Mouse (Mus musculus) spleen, adult 2 months (tissue): ENCODE results near the gene Rad9a. TPM values are rescaled to one million over a fixed set of nuclear protein-coding genes. Genes with fewer than 3 reads are reported as not detected.

Source experiments
- DNase-seq, 2 experiments: peaks; one replicate each; pipeline versions ENCODE4 v3.0.0 to v3.0.0-alpha.2; 2012 to 2021; ENCODE audit warnings: low spot score in 2 of 2, low read depth in 1 of 2
- H3K27ac ChIP-seq: fragments of 200-500 bp; 2 replicates; pipeline ENCODE4 v1.5.1; 2012; ENCODE audit warnings: low read length, inconsistent platforms; ENCODE audit not compliant: insufficient read depth
- H3K27me3 ChIP-seq: fragments of 200-500 bp; 2 replicates; pipeline ENCODE4 v1.6.1; 2012; ENCODE audit warnings: mild to moderate bottlenecking, moderate library complexity, low read length, inconsistent platforms; ENCODE audit not compliant: control insufficient read depth, insufficient read depth
- H3K36me3 ChIP-seq: fragments of 200-500 bp; 2 replicates; pipeline ENCODE4 v1.6.1; 2012; ENCODE audit warnings: mild to moderate bottlenecking, low read length, inconsistent platforms; ENCODE audit not compliant: control insufficient read depth, insufficient read depth
- H3K4me1 ChIP-seq: fragments of 200-500 bp; 2 replicates; pipeline ENCODE4 v1.6.1; 2011; ENCODE audit warnings: inconsistent platforms; ENCODE audit not compliant: control insufficient read depth, insufficient read depth, insufficient read length
- H3K4me3 ChIP-seq: fragments of 200-500 bp; 2 replicates; pipeline ENCODE4 v1.5.1; 2011; ENCODE audit warnings: mild to moderate bottlenecking, inconsistent platforms; ENCODE audit not compliant: insufficient read depth, insufficient read length; ENCODE audit errors: extremely low read depth
- CTCF ChIP-seq: fragments of 200-500 bp; IDR thresholded peaks from 2 replicates; pipeline ENCODE4 v1.5.1; 2011; ENCODE audit warnings: mild to moderate bottlenecking, inconsistent platforms; ENCODE audit not compliant: insufficient read depth, insufficient read length, insufficient replicate concordance; ENCODE audit errors: extremely low read depth
- POLR2A ChIP-seq: fragments of 200-500 bp; IDR thresholded peaks from 2 replicates; pipeline ENCODE4 v1.6.1; 2011; ENCODE audit warnings: low read depth, low read length, inconsistent platforms
- WGBS: fragments of 180-500 bp; shearing (Covaris S2); methylation state at CpG from one replicate; pipeline ENCODE4 v1.1.7; 2018; 5-methylcytosine and 5-hydroxymethylcytosine counted together
- polyA plus RNA-seq: library from polyadenylated mRNA; depleted of rRNA; stranded (reverse); fragments of >200 nt; gene quantifications from 2 replicates; pipeline ENCODE4 v1.2.3, GENCODE M21; 2012; rRNA removed

The Rad9a gene
- polyA plus RNA-seq, 1 experiment: 53.1 TPM

DNA sequence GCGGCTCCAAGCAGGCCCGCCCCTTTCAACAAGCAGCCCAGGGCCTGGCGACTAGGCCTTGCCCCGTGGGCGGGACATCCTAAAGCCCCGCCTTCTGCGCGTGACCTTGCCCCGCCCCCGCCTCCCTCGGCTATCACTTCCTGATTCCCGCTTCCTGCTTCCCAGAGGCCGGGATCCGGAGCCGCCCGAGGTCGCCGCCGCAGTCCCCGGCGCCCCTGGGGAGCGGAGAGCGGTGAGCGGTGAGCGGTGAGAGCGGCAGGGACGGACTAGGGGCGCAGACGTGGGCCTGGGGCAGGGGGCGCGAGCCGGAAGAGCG, 53.0 kb downstream of the Rad9a start, which contains the start of gene Coro1b:
Coro1b (plus strand) TSS at position 129 of the 316 bp plus-strand sequence.
- 1% methylated on average over 32 of the region's 33 CpGs for WGBS
- peak; percentile 76 to 92 for DNase-seq

DNA sequence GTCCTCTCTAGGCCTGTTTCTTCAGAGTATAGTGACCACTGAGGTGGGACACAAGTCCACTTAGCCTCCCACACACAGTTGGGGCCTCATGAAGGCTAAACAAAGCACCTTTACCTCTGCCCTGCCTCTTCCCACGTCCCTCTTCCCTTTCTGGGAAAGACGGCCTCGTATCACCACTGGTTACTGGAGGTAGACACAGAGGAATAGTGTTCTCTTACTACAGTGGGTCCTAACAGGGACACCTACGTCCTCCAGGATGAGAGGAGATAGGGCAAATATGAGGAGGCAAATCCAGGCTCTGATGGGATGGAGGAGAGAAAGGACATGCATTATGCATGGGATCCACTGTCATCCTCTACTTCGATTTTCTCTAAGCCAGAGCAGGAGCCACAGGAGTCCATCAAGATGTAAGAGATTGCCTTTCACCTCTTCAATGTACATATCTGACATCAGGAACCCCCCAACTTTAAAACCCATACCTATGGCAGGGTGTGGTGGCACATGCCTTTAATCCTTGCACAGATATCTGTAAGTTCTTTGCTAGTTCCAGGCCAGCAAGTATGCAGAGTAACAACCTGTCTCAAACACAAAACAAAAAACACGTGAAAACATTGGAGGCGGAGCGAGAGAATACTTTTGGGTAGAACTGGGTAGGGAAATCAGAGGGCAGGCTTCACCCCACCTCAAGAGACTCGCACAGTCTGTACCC, 53.5 kb downstream of the Rad9a start:
- peak overlapping the region; percentile 77 for H3K4me3 ChIP-seq

More for the DNA sequence above, 53.0 kb downstream of the Rad9a start, which contains the start of gene Coro1b:
- H3K4me3 ChIP-seq: peak within 1 kb of the TSS; percentile 77
- H3K27ac ChIP-seq: peak within 1 kb of the TSS; percentile 86
- no peaks in the 10 kb centered on the region for H3K27me3 ChIP-seq
- TF ChIP-seq POLR2A: peak; percentile 65
- no peak for TF ChIP-seq CTCF
- peaks cover 50% of the 10 kb centered on the region for H3K4me1 ChIP-seq
- H3K36me3 ChIP-seq: peaks cover 19% of the 10 kb centered on the region

DNA sequence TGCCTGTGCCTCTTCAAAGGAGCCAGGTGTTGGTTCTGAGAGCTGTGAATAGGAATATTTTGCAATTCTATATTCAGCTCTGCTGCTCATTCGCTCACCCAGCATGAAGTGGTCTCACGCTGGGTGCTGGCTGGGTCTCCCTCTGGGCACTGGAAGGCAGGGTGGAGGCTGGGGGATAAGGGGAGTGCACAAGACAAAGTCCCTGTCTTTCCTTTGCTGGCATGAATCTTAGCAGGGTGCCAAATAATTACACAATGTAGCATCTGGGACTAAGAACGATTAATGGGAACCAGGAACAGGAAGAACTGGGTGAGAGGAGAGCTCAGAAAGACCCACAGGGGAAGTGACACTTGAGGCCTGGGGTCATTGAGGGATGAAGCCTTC, 54.4 kb downstream of the Rad9a start:
- 50% methylated on average over 3 of the region's 3 CpGs for WGBS
- Histone ChIP-seq H3K27me3 (no peaks in the 10 kb centered on the region), H3K27ac (peak overlapping the region; percentile 72), H3K36me3 (peaks cover 14% of the 10 kb centered on the region; the same call in 1 of the 2 replicates), H3K4me1 (peaks cover 58% of the 10 kb centered on the region), H3K4me3 (no peak overlapping the region)
- no peak for DNase-seq
- TF ChIP-seq POLR2A (no peak), CTCF (no peak)

More for the DNA sequence above, 53.5 kb downstream of the Rad9a start:
- H3K27ac ChIP-seq: peak overlapping the region; percentile 72
- H3K4me1 ChIP-seq: peaks cover 55% of the 10 kb centered on the region
- H3K27me3 ChIP-seq: no peaks in the 10 kb centered on the region
- TF ChIP-seq CTCF (no peak), POLR2A (no peak)
- H3K36me3 ChIP-seq: peaks cover 18% of the 10 kb centered on the region
- no peak for DNase-seq
- 38% methylated on average over 9 of the region's 9 CpGs for WGBS

DNA sequence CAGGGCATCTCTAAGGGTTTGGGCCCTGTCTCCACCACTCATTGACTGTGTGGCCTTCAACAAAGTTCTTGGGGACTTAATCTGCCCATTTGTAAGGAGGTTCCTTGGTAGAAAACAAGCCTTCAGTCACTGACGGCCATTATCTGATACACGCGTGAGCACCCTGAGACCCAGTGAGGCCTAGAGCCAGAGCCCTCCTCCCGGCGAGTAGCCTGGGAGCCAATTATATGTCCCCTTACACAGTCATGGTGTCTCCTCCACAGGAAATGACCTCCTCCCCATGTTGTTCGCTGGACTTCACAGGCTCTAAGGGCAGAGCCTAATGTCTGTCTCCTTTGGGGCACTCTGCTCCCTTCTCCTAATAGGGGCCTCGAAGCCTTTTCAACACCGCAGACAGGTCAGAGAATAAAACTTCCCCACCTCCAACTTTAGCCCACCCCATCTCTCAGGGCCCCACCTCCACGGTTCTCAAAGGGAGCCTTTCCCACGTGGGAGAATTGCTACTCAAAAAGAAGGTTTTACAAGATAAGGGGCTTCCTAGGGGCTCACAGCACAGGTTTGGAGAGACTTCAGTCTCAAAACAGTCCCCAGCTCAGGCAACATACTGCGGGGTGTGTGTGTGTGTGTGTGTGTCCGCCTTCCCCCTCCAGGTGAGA, 55.0 kb downstream of the Rad9a start:
- H3K27me3 ChIP-seq: no peaks in the 10 kb centered on the region
- peak overlapping the region; percentile 55 for H3K27ac ChIP-seq
- 82% methylated on average over 12 of the region's 12 CpGs for WGBS
- H3K4me1 ChIP-seq: peaks cover 58% of the 10 kb centered on the region
- H3K36me3 ChIP-seq: peaks cover 11% of the 10 kb centered on the region; the same call in 1 of the 2 replicates
- TF ChIP-seq CTCF: no peak
- TF ChIP-seq POLR2A: no peak
- DNase-seq: no peak
- H3K4me3 ChIP-seq: no peak overlapping the region

DNA sequence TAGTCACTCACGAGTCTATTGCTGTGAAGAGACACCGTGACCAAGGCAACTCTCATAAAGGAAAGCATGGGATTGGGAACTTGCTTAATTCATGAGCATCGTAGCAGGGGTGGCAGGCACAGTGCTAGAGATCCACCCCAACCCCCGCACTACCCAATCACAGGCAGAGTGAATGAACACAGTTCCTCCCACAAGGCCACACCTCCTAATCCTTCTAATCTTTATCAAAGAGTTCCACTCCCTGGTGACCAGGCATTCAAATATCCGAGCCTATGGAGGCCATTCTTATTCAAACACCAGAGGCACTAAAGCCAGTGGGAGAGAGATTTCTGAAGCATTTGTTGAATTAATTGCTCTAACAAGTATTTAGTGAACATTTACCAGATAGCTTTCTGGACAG, 55.5 kb downstream of the Rad9a start:
- peaks cover 58% of the 10 kb centered on the region for H3K4me1 ChIP-seq
- TF ChIP-seq POLR2A (no peak), CTCF (no peak)
- no peak overlapping the region for H3K4me3 ChIP-seq
- WGBS: 98% methylated on average over 5 of the region's 5 CpGs
- no peak overlapping the region for H3K27ac ChIP-seq
- H3K27me3 ChIP-seq: no peaks in the 10 kb centered on the region
- DNase-seq: no peak
- peaks cover 7% of the 10 kb centered on the region; the same call in 1 of the 2 replicates for H3K36me3 ChIP-seq

Other genes with a start within 250 kb of the Rad9a start
- 0.07 and 0.20 TPM in 2 replicates for gene Aldh3b3, start 243.0 kb downstream of the Rad9a start, polyA plus RNA-seq
- gene Aldh3b2, start 229.3 kb downstream of the Rad9a start, polyA plus RNA-seq: 0.65 and 0.79 TPM in 2 replicates
- 9.6 and 11.1 TPM in 2 replicates for gene Acy3, start 215.1 kb downstream of the Rad9a start, polyA plus RNA-seq
- not detected in 2 replicates for gene Tbx10, start 208.9 kb downstream of the Rad9a start, polyA plus RNA-seq
- gene Nudt8, start 201.1 kb downstream of the Rad9a start, polyA plus RNA-seq: 18.5 and 22.2 TPM in 2 replicates
- gene Gm49405, start 201.0 kb downstream of the Rad9a start, polyA plus RNA-seq: 2.9 and 3.1 TPM in 2 replicates
- 12.8 and 13.7 TPM in 2 replicates for gene Doc2g, start 198.3 kb downstream of the Rad9a start, polyA plus RNA-seq
- 65.5 and 71.3 TPM in 2 replicates for gene Ndufv1, start 188.9 kb downstream of the Rad9a start, polyA plus RNA-seq
- 179 and 335 TPM in 2 replicates for gene Gstp1, start 163.7 kb downstream of the Rad9a start, polyA plus RNA-seq
- gene Gstp2, start 155.6 kb downstream of the Rad9a start, polyA plus RNA-seq: 17.9 and 132 TPM in 2 replicates
- 13.0 and 15.7 TPM in 2 replicates for gene Gstp3, start 142.1 kb downstream of the Rad9a start, polyA plus RNA-seq
- 7.0 and 8.3 TPM in 2 replicates for gene Cabp2, start 120.1 kb downstream of the Rad9a start, polyA plus RNA-seq
- gene Cdk2ap2, start 104.5 kb downstream of the Rad9a start, polyA plus RNA-seq: 247 and 334 TPM in 2 replicates
- gene Pitpnm1, start 101.7 kb downstream of the Rad9a start, polyA plus RNA-seq: 358 and 415 TPM in 2 replicates
- gene Aip, start 75.8 kb downstream of the Rad9a start, polyA plus RNA-seq: 85.3 and 99.6 TPM in 2 replicates
- 0.09 and 0.11 TPM in 2 replicates for gene Gpr152, start 61.9 kb downstream of the Rad9a start, polyA plus RNA-seq
- 1.9 and 2.2 TPM in 2 replicates for gene Cabp4, start 57.6 kb downstream of the Rad9a start, polyA plus RNA-seq
- 386 and 394 TPM in 2 replicates for gene Coro1b, start 53.0 kb downstream of the Rad9a start, polyA plus RNA-seq
- gene Ptprcap, start 48.1 kb downstream of the Rad9a start, polyA plus RNA-seq: 631 and 1,026 TPM in 2 replicates
- gene Rps6kb2, start 38.3 kb downstream of the Rad9a start, polyA plus RNA-seq: 40.7 and 51.5 TPM in 2 replicates
- gene Carns1, start 26.2 kb downstream of the Rad9a start, polyA plus RNA-seq: 52.0 and 64.5 TPM in 2 replicates
- 266 and 328 TPM in 2 replicates for gene Tbc1d10c, start 10.4 kb downstream of the Rad9a start, polyA plus RNA-seq
- gene Ppp1ca, start 9.6 kb downstream of the Rad9a start, polyA plus RNA-seq: 464 and 481 TPM in 2 replicates
- 128 and 163 TPM in 2 replicates for gene Clcf1, start 12.6 kb upstream of the Rad9a start, polyA plus RNA-seq
- gene AC109138.7, start 12.7 kb upstream of the Rad9a start, polyA plus RNA-seq: not detected in 2 replicates
- 233 and 309 TPM in 2 replicates for gene Pold4, start 30.2 kb upstream of the Rad9a start, polyA plus RNA-seq
- 43.3 and 51.1 TPM in 2 replicates for gene Ssh3, start 67.5 kb upstream of the Rad9a start, polyA plus RNA-seq
- gene Ankrd13d, start 81.5 kb upstream of the Rad9a start, polyA plus RNA-seq: 16.1 and 17.7 TPM in 2 replicates
- 301 and 394 TPM in 2 replicates for gene Grk2, start 104.6 kb upstream of the Rad9a start, polyA plus RNA-seq
- gene Kdm2a, start 196.6 kb upstream of the Rad9a start, polyA plus RNA-seq: 98.9 and 115 TPM in 2 replicates
- 4.0 and 4.9 TPM in 2 replicates for gene Rhod, start 237.8 kb upstream of the Rad9a start, polyA plus RNA-seq